Mouse (Mus musculus) megakaryocyte progenitor cell, adult 5-6 weeks (primary cell): ENCODE data around the gene Gm11214. TPM values are rescaled to one million over a fixed set of nuclear protein-coding genes. Genes with fewer than 3 reads are reported as not detected.

Experiments used
- ATAC-seq: replicated peaks from 2 replicates; pipeline ENCODE4 v1.8.0; 2016; ENCODE audit warnings: mild to moderate bottlenecking, moderate TSS enrichment, inconsistent platforms; ENCODE audit not compliant: poor library complexity
- total RNA-seq, 2 experiments: library from RNA; stranded (forward) in 1 of 2; stranded (reverse) in 1 of 2; fragments of 157-497, 149-512 nt in 1 of 2; fragments of 200-1000 nt in 1 of 2; gene quantifications; 2 replicates each; pipeline versions ENCODE4 v1.2.3 to v1.2.4; 2015 to 2017

Gm11214 gene
- total RNA-seq (2015) (not detected in 2 replicates), total RNA-seq (2017) (not detected in 2 replicates)

- no peak for ATAC-seq
Measured at GRCm38 (mm10) chr4:63663279-63663678, at the start of gene Gm11214. TSS of gene Gm11214 (minus strand) at chr4:63663379.

DNA sequence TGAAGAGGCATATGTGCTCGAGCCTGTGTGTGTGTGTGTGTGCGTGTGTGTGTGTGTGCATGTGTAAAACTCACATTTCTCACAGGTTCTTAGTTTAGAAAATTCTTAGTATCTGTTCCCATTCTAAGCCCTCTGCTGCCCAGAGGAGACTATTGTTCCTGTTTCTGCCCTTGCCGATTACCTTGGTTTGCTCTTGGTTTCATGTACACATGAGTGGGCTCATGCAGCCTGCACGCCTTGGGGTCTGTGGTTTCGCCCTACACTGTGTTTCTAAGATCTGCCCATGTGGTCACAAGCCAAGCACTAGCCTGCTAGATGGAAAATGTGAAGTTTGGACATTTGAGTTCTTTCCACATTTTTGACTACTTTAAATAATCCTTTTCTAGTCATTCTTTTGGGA is 48.7 kb upstream of the Gm11214 start:
- ATAC-seq, result peak; percentile 96

GRCm38 (mm10) chr4:63710431-63711220 is 47.4 kb upstream of the Gm11214 start:
- peak; percentile 33 for ATAC-seq

- no peak for ATAC-seq
Measured at GRCm38 (mm10) chr4:63706279-63706971, 43.2 kb upstream of the Gm11214 start.

GRCm38 (mm10) chr4:63704232-63704631 is 41.1 kb upstream of the Gm11214 start:
- no peak for ATAC-seq

- ATAC-seq, result no peak
Measured at GRCm38 (mm10) chr4:63703686-63704085, 40.5 kb upstream of the Gm11214 start.

- no peak for ATAC-seq
Measured at GRCm38 (mm10) chr4:63702006-63702704, 39.0 kb upstream of the Gm11214 start.

- peak; percentile 44; the same call in 1 of the 2 replicates for ATAC-seq
Measured at GRCm38 (mm10) chr4:63699749-63700148, 36.6 kb upstream of the Gm11214 start.

GRCm38 (mm10) chr4:63696921-63697320 is 33.7 kb upstream of the Gm11214 start:
- no peak for ATAC-seq

DNA sequence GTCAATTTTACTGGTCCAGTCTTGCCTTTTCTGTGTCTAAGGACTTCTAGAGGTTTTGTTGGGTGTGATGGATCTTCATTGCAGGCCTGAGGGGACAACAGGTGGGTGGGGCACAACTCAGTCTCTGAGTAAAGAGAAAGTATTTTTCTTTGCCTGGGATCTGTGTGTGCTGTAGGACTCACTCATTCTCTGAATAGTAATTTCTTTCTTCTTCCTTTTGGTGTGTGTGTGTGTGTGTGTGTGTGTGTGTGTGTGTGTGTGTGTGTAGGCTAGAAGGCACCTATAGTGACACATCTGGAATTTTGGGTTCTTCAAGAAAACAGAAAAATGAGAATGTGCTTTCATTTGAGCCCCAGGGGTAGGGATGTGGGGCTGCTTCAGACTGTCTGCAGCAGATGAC is 29.2 kb upstream of the Gm11214 start:
- ATAC-seq, result no peak

DNA sequence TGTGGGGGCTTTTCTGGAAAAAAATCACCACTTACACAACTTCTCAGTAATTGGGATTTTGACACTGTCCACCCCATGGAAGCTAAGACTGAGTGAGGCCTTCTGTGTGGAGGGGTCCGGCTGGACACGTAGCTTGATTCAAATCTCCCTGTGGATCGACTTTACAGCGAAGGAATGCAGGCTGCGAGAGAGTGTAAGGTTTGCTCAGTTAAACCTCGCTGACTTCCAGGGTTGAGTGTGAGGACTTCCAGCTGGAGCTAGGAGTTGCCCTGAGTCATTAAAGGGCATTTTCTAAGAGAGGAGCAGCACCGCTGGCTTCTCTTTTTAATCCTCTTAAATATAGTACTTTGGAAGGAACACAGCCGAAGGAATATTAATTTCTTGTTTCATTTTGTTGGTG is 24.2 kb upstream of the Gm11214 start:
- no peak for ATAC-seq

GRCm38 (mm10) chr4:63686157-63686556 is 23.0 kb upstream of the Gm11214 start:
- ATAC-seq, result peak; percentile 80

DNA sequence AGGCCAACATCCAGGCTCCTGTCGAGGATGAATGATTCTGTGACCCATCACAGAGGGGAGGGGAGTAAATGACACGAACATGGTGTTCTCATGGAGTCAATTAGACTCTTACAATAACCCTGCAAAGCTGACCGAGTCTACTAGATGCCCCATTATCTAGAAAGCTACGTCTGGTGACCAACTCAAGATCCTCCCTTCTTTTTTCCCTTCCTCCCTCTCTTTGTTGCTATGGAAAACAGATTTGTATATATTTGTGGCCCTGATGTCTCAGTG is 22.0 kb upstream of the Gm11214 start:
- ATAC-seq, result no peak

- ATAC-seq, result no peak
Measured at GRCm38 (mm10) chr4:63684412-63685252, 21.5 kb upstream of the Gm11214 start.

DNA sequence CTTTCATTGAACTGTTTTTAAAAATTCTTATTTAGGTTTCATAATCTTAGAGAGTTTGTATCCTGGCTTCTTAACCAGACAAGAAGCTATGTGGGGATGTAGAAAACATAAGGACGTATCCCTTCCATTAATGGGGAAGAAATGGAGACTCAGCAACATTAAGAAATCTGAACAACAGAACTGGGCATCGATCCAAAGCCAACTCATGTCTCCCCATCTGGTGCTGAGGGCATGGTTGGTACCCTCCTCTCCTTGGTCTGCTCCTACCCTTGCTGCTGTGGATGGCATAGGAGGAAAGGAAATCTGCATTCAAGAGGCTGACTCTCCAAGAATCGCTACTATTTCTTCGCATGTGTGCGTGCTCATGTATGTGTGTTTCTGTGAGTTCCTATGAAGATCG is 20.5 kb upstream of the Gm11214 start:
- no peak for ATAC-seq

- peak; percentile 91 for ATAC-seq
Measured at GRCm38 (mm10) chr4:63683056-63683455, 19.9 kb upstream of the Gm11214 start.

GRCm38 (mm10) chr4:63682441-63682840 is 19.3 kb upstream of the Gm11214 start:
- ATAC-seq, result no peak

DNA sequence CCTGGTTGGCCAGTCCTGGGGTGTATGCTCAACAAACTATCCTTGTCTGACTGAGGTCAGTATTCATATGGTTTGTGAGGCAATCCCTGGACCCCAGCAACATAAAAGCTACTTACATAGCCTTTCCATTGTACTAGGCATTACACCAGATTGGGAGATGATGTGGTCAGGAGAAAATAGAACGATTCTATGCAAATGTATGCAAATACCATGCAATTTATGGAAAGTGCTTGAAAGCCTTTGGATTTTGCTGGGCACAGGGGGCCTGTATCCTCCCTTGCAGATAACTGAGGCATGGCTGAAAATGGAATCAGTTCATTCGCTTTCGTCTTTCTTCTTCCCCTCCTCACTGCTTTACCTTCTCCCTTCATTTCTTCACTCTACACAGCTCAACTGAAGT is 18.4 kb upstream of the Gm11214 start:
- ATAC-seq, result no peak

- peak; percentile 52; the same call in 1 of the 2 replicates for ATAC-seq
Measured at GRCm38 (mm10) chr4:63675128-63675527, 11.9 kb upstream of the Gm11214 start.

GRCm38 (mm10) chr4:63668255-63668654 is 5.1 kb upstream of the Gm11214 start:
- ATAC-seq, result peak; percentile 95

- ATAC-seq, result no peak
Measured at GRCm38 (mm10) chr4:63665738-63666137, 2.6 kb upstream of the Gm11214 start.
